Mouse (Mus musculus) neural tube, embryonic 14.5 days (tissue): ENCODE data around the gene Abca7. TPM values are rescaled to one million over a fixed set of nuclear protein-coding genes. Genes with fewer than 3 reads are reported as not detected.

Source experiments
- ATAC-seq: fragments of 200-750 bp; cut with Nextera tagmentation; 2 replicates; pipeline ENCODE4 v1.8.0; 2017; ENCODE audit warnings: low read depth, mild to moderate bottlenecking, moderate TSS enrichment, moderate library complexity
- H3K27ac ChIP-seq: fragments of 300-500 bp; sonication (generic); 2 replicates; pipeline ENCODE4 v1.5.1; 2014; ENCODE audit warnings: low read depth, mild to moderate bottlenecking, control low read depth, low read length, moderate library complexity, mixed read lengths
- H3K27me3 ChIP-seq: fragments of 300-500 bp; sonication (generic); 2 replicates; pipeline ENCODE4 v1.6.1; 2014; ENCODE audit warnings: low read length; ENCODE audit not compliant: control insufficient read depth, insufficient read depth
- H3K36me3 ChIP-seq: fragments of 300-500 bp; sonication (generic); 2 replicates; pipeline ENCODE4 v1.6.1; 2014; ENCODE audit warnings: low read length, mixed read lengths; ENCODE audit not compliant: control insufficient read depth, insufficient read depth
- H3K4me1 ChIP-seq: fragments of 300-500 bp; sonication (generic); 2 replicates; pipeline ENCODE4 v1.6.1; 2014; ENCODE audit warnings: low read length; ENCODE audit not compliant: control insufficient read depth, insufficient read depth
- H3K4me2 ChIP-seq: fragments of 300-500 bp; sonication (generic); 2 replicates; pipeline ENCODE4 v1.6.1; 2014; ENCODE audit warnings: mild to moderate bottlenecking, low read depth, low read length, control low read depth
- H3K4me3 ChIP-seq: fragments of 300-500 bp; sonication (generic); 2 replicates; pipeline ENCODE4 v1.5.1; 2014; ENCODE audit warnings: low read depth, low read length, control low read depth, mixed read lengths
- H3K9ac ChIP-seq: fragments of 300-500 bp; sonication (generic); replicated peaks from 2 replicates; pipeline ENCODE4 v1.6.1; 2014; ENCODE audit warnings: low read depth, mild to moderate bottlenecking, control low read depth, low read length, mixed read lengths
- H3K9me3 ChIP-seq: fragments of 300-500 bp; sonication (generic); 2 replicates; pipeline ENCODE4 v1.6.1; 2016; ENCODE audit warnings: low read length; ENCODE audit not compliant: control insufficient read depth
- WGBS: fragments of 180-500 bp; shearing (Covaris S2); extraction: QIAGEN DNeasy Blood & Tissue Kit; methylation state at CpG from one replicate; pipeline ENCODE4 v1.1.7; 2014; 5-methylcytosine and 5-hydroxymethylcytosine counted together
- polyA plus RNA-seq: library from polyadenylated mRNA; unstranded; fragments of >200 nt; fragmentation: Nextera tagmentation; extraction: Ambion mirVana; gene quantifications from 2 replicates; pipeline ENCODE4 v1.2.1, GENCODE M21; 2014

The Abca7 gene
- polyA plus RNA-seq, result 4.3 and 6.7 TPM in 2 replicates

DNA sequence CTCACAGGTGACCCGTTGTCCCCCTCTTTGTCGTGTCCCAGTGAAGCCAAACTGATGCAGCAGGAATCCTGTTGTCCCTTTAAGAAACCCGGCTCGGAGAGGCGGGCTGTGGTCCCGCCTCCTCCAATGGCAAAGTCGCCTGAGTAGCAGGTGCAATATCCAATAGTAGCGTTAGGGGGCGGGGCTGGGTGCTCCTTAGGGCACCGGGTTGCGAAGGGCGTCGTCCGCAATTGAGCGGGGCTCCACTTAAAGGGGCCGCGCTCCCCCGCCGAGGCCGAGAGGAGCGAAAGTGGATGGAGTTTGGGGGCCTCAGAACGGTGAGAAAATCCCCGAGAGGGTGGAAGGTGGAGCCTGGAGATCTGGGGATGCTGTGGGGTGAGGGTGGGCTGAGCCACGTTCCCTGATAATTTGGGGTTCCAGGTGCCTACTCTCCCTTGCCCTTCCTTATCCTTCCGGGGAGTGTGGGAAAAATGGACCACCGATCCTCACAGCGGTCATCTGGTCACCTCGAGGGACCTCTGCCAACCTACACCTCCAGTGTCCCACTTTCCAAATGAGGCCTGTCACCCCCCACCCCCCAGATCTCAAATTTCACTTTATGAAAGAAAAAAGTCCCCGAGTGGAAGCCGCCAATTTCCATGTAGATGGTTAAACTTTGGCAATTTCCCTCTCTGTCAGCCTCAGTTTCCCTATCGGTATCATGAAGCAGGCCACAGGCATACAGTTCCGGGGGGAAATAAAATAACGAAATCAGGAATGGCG lies at the start of gene Abca7:
Abca7 (plus strand) TSS at position 223 of the 762 bp plus-strand sequence.
- H3K27me3 ChIP-seq, result 0 out of 2 replicates have a peak, but pooled peaks cover 2% of the 10 kb centered on the region
- under 1% methylated on average over 34 of the region's 34 CpGs for WGBS
- H3K36me3 ChIP-seq, result no peaks in the 10 kb centered on the region
- peak within 1 kb of the TSS; percentile 46; the same call in 1 of the 2 replicates for H3K9ac ChIP-seq
- peaks cover 8% of the 10 kb centered on the region for H3K4me1 ChIP-seq
- peak; percentile 84 for ATAC-seq
- peak within 1 kb of the TSS; percentile 37 for H3K4me3 ChIP-seq
- peak within 1 kb of the TSS; percentile 57 for H3K4me2 ChIP-seq
- H3K9me3 ChIP-seq, result 0 out of 2 replicates have a peak, but pooled peaks cover 3% of the 10 kb centered on the region
- peak within 1 kb of the TSS; percentile 60 for H3K27ac ChIP-seq

- H3K27ac ChIP-seq, result no peak overlapping the region
- H3K4me2 ChIP-seq, result no peak overlapping the region
- H3K9me3 ChIP-seq, result no peaks in the 10 kb centered on the region
- no peak overlapping the region for H3K4me3 ChIP-seq
- peaks cover 8% of the 10 kb centered on the region; the same call in 1 of the 2 replicates for H3K4me1 ChIP-seq
- no peak overlapping the region for H3K9ac ChIP-seq
- WGBS, result 10% methylated on average over 6 of the region's 7 CpGs
- ATAC-seq, result no peak
- no peaks in the 10 kb centered on the region for H3K27me3 ChIP-seq
- peaks cover 20% of the 10 kb centered on the region for H3K36me3 ChIP-seq
Measured at GRCm38 (mm10) chr10:79946752-79947322, 49.5 kb upstream of the Abca7 start.

- H3K36me3 ChIP-seq, result peaks cover 21% of the 10 kb centered on the region
- H3K27me3 ChIP-seq, result no peaks in the 10 kb centered on the region
- no peak overlapping the region for H3K4me3 ChIP-seq
- no peaks in the 10 kb centered on the region for H3K9me3 ChIP-seq
- H3K4me2 ChIP-seq, result no peak overlapping the region
- no peak for ATAC-seq
- H3K4me1 ChIP-seq, result peaks cover 8% of the 10 kb centered on the region; the same call in 1 of the 2 replicates
- 66% methylated on average over 6 of the region's 6 CpGs for WGBS
- no peak overlapping the region for H3K27ac ChIP-seq
- H3K9ac ChIP-seq, result no peak overlapping the region
Measured at GRCm38 (mm10) chr10:79947502-79947901, 48.8 kb upstream of the Abca7 start.

DNA sequence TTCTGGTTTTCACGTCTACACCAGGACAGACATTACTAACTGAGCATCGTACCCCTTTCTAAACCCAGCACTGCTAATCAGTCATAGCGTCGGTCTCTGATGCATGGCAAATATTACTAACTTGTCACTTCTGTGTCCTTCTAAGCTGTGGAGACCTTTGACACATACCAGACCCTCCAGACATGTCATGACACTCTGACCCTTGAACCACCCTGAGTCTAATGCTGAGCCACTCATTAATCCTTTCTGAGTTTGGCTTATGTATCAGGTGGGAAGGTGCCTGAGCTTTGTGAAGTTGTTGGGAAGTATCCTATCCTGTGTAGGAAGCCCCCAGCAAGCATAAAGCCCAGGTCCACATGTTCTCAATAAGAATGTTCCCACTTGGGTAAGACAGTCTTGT lies 46.4 kb upstream of the Abca7 start:
- no peaks in the 10 kb centered on the region for H3K27me3 ChIP-seq
- H3K27ac ChIP-seq, result no peak overlapping the region
- 98% methylated on average over 4 of the region's 4 CpGs for WGBS
- no peak overlapping the region for H3K9ac ChIP-seq
- no peak for ATAC-seq
- H3K9me3 ChIP-seq, result no peaks in the 10 kb centered on the region
- no peak overlapping the region for H3K4me2 ChIP-seq
- 0 out of 2 replicates have a peak, but pooled peaks cover 4% of the 10 kb centered on the region for H3K4me1 ChIP-seq
- no peak overlapping the region for H3K4me3 ChIP-seq
- peaks cover 32% of the 10 kb centered on the region for H3K36me3 ChIP-seq

GRCm38 (mm10) chr10:79950661-79951060 lies 45.6 kb upstream of the Abca7 start:
- Histone ChIP-seq H3K27ac (no peak overlapping the region), H3K4me1 (0 out of 2 replicates have a peak, but pooled peaks cover 4% of the 10 kb centered on the region), H3K9ac (no peak overlapping the region), H3K9me3 (no peaks in the 10 kb centered on the region), H3K4me3 (no peak overlapping the region), H3K27me3 (no peaks in the 10 kb centered on the region), H3K36me3 (peaks cover 32% of the 10 kb centered on the region), H3K4me2 (no peak overlapping the region)
- WGBS, result 90% methylated on average over 18 of the region's 18 CpGs
- ATAC-seq, result no peak

GRCm38 (mm10) chr10:79953946-79954345 lies 42.3 kb upstream of the Abca7 start:
- H3K9ac ChIP-seq, result no peak overlapping the region
- H3K27ac ChIP-seq, result no peak overlapping the region
- ATAC-seq, result no peak
- no peak overlapping the region for H3K4me3 ChIP-seq
- 86% methylated on average over 6 of the region's 6 CpGs for WGBS
- no peak overlapping the region for H3K4me2 ChIP-seq
- H3K36me3 ChIP-seq, result peaks cover 28% of the 10 kb centered on the region
- no peaks in the 10 kb centered on the region for H3K27me3 ChIP-seq
- H3K9me3 ChIP-seq, result no peaks in the 10 kb centered on the region
- H3K4me1 ChIP-seq, result no peaks in the 10 kb centered on the region

- WGBS, result 70% methylated on average over 9 of the region's 9 CpGs
- H3K27me3 ChIP-seq, result no peaks in the 10 kb centered on the region
Measured at GRCm38 (mm10) chr10:79955691-79956090, 40.6 kb upstream of the Abca7 start.

DNA sequence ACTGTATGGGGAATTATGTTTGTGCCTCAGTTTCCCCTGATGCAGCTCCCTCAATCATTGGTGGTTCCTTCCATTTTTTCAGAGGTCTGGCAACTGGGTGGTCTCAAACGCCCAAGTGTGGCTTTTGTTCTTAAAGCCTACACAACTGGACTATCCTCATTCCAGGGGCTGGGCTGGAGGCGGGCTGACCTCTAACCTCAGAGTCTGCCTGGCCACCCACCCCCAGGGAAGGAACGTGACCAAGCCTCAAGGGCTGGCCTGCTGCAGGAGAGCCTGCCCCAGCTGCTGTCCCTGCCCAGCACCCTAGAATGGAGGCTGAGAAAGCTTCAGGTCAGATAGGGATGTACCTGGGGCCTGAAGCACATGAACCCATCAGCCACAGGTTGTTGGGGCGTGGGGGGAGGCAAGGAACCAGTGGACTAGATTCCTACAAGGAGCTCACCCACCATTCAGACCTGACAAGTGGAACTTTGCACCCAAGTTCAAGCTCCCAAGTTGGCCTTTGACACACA lies 39.6 kb upstream of the Abca7 start:
- no peak overlapping the region for H3K9ac ChIP-seq
- peaks cover 6% of the 10 kb centered on the region; the same call in 1 of the 2 replicates for H3K4me1 ChIP-seq
- no peak overlapping the region for H3K4me3 ChIP-seq
- no peak overlapping the region for H3K4me2 ChIP-seq
- H3K9me3 ChIP-seq, result no peaks in the 10 kb centered on the region
- no peaks in the 10 kb centered on the region for H3K27me3 ChIP-seq
- 17% methylated on average over 4 of the region's 4 CpGs for WGBS
- H3K27ac ChIP-seq, result no peak overlapping the region
- peaks cover 13% of the 10 kb centered on the region for H3K36me3 ChIP-seq
- ATAC-seq, result no peak

More at GRCm38 (mm10) chr10:79955691-79956090, 40.6 kb upstream of the Abca7 start:
- Histone ChIP-seq H3K9ac (no peak overlapping the region), H3K4me1 (peaks cover 2% of the 10 kb centered on the region; the same call in 1 of the 2 replicates), H3K27ac (no peak overlapping the region), H3K9me3 (no peaks in the 10 kb centered on the region), H3K36me3 (peaks cover 22% of the 10 kb centered on the region), H3K4me3 (no peak overlapping the region), H3K4me2 (no peak overlapping the region)
- ATAC-seq, result no peak
